Mouse (Mus musculus) monocyte, adult 5-6 weeks (primary cell): Measurements from ENCODE around the gene Hoxb5. TPM values are rescaled to one million over a fixed set of nuclear protein-coding genes. Genes with fewer than 3 reads are reported as not detected.

Experiments
- ATAC-seq: fragments of 153-309, 156-312 bp; replicated peaks from 2 replicates; pipeline ENCODE4 v1.8.0; 2017; ENCODE audit warnings: mild to moderate bottlenecking; ENCODE audit not compliant: low TSS enrichment, insufficient number of reproducible peaks, severe bottlenecking, poor library complexity, low FRiP score
- total RNA-seq: library from RNA; stranded (forward); fragments of 200-1000, 200-491, 200-594 nt; gene quantifications from 3 replicates; pipeline ENCODE4 v1.2.3, GENCODE M21; 2017

The Hoxb5 gene
- total RNA-seq, 1 experiment from 2014 or later, result not detected

DNA sequence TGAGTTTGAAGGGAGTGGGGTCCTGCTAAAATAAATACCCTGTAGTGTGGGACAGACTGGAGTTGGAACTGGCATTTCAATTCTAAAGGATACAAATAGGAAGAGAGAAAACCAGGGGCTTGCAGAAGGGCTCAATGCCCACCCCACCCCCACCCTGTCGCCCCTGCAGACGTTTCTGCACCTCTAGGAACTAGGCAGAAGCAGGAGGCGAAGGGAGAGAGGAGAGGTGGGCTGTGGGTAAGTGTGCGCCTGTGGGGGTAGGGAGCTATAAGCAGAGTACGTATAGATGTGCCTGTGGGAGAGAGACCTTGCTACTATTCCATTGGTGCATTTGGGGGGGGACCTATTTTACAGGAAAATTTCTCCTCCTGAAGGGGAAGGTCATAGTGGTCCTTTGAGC, 24.6 kb downstream of the Hoxb5 start:
- ATAC-seq, result no peak

DNA sequence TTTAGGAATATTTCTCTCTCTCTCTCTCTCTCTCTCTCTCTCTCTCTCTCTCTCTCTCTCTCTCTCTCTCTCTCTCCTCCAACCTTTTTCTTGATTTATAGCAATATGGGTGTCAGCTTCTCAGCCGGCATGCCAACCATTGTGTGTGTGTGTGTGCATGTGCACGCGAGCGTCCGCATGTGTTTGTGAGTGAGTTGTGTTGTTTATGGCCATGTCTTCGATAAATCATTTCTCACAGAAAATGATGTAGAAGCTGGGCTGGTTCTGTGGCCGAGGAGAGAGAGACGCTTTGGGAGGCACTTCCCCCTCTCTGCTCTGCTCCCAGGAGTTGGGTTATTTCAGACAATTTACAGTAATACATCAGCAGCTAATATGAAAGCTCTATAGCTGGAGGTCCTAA, 25.5 kb downstream of the Hoxb5 start:
- ATAC-seq, result no peak

DNA sequence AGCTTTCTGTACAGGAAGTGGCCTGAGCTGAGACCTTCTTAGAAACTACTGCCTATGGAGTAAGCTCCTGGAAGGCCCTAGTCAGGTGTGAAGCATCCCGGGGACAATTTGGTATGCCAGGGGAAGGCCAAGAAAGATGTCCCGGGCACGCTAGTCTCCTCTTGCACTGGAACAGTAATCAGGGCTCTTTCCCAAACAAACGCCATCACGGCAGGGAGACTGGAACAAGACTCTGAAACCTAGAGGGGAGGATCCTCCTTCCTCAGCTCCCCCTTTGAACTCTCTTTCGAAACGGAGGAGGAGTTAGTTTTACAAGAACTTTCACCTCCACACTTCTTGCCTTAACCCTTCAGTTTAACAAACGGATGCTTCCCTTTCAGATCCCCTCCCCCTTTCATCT, 29.0 kb downstream of the Hoxb5 start:
- no peak for ATAC-seq

DNA sequence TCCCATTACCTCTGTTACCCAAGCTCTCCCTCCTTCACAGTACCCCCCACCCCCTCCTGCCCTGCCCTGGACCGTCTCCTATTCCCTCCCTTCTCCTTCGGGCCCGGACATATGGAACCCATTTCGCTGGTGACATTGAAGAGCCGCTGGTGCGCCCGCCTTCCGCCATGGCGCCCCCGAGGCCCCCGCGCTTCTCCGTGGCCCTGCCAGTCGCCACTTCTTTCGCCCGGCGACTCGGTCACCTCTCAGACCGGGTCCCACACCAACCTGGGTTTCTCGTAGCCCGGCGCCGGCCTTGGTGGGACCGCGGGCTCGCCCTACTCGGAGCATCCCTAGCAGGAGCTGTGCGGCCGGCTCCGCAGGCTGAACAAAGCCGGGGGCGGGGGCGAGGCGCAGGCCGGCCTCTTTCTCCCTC, 29.5 kb downstream of the Hoxb5 start:
- ATAC-seq, result no peak

DNA sequence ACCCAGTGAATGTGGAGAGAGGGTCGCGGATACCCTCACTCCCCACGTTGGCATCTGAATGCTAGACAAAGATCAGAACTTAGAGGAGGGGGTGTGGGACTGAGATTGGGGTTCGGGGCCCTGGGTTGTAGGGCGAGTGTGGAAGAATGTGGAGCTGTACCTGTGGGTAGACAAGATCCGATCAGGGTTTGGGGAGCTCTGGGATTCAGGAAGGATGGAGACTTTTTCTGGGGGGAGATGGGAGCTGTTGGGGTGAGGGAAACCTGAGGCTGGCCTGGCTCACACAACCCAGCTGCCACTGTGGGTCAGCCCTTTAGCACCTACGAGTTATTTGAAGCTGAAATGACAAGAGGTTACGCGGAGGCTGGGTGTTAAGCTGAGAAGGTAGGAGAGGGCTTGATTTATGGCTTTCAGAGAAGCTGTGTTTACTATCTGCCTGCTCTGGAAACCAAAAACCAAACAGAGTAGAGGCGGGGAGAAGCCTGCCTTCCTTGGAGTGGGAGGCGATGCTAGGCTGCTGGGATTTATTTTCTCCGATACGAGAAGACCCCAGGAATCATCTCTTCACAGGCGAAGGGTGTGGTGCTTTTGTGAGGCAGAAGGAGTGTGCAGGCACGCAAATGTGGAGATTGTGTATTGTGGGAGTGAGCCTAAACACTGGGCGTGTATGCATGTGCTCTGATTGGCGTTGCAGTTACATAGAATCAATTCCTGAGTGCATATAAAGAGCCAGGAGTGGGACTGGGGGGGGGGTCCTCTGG, 30.3 kb downstream of the Hoxb5 start:
- no peak for ATAC-seq

DNA sequence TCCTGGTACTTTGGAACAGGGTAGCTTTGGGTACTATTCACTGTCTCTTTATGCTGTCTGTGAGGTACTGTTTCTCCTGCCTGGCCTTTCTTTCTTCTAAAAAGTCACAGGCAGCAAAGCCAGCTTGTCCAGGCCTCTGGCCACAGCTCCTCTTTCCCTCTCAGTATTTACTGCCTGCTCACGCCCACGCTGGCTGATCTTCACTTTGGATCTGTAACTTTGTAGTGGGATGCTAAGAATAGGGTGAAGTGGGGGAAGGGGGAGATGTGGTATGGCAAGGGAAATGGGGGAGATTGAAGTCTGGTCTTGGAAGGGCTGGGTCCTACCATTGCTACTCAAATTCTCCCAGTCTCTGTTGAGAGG, 30.8 kb downstream of the Hoxb5 start:
- no peak for ATAC-seq

DNA sequence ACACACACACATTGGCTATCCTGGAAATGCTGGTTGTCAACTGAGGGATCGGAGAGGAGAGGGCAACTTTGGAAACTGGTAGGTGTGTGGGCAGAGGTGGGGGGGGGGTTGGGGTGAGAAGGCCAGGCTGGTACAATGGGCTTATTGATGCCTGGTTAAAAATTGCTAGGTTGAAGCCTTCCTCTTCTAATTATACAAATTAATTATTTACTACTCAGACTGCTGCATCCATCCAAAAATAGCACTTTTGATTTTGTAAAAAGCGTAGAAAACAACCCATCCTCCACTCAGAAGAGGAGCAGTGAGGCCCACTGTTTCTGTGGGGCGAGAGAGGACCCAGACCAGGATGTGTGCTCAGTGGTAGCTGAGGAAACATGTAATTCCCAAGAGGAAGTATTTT, 31.9 kb downstream of the Hoxb5 start:
- ATAC-seq, result no peak

DNA sequence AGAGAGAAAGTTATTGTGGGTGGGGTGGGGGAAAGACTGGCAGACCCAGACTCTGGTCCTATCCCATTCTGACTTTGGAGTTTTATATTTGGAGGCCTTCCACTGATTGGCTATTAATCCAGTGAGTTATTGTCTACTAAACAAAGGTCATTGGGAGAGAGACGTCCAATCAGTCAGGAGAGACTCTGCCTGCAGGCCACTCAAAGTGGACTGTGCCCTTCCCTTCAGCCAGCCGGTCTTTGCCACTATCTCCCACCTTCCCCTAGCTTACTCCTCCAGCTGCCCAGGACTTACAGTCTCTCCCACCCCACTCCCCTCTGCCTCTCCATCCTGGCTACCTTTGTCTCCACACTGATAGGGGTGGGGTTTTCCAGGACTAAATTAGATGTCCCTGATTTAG, 33.5 kb downstream of the Hoxb5 start:
- no peak for ATAC-seq

DNA sequence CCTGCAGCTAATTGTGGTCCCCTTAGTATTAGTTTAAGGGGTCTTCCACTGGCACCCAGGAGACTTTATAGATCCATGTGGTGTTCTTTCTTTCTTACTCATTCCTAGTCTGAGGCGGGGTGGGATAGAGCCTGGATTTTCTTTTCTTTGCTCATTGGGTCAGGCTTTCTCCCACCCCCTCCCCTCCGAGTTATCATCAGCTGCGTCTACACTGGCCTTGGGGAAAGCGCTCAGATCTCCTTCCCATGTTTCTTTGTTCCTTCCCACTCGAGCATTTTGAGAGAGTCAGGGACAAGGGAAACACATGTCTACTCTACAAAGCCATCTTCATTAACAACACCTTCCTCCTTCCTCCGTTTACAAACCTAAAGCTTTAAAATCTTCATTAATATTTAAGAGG, 33.9 kb downstream of the Hoxb5 start:
- no peak for ATAC-seq

DNA sequence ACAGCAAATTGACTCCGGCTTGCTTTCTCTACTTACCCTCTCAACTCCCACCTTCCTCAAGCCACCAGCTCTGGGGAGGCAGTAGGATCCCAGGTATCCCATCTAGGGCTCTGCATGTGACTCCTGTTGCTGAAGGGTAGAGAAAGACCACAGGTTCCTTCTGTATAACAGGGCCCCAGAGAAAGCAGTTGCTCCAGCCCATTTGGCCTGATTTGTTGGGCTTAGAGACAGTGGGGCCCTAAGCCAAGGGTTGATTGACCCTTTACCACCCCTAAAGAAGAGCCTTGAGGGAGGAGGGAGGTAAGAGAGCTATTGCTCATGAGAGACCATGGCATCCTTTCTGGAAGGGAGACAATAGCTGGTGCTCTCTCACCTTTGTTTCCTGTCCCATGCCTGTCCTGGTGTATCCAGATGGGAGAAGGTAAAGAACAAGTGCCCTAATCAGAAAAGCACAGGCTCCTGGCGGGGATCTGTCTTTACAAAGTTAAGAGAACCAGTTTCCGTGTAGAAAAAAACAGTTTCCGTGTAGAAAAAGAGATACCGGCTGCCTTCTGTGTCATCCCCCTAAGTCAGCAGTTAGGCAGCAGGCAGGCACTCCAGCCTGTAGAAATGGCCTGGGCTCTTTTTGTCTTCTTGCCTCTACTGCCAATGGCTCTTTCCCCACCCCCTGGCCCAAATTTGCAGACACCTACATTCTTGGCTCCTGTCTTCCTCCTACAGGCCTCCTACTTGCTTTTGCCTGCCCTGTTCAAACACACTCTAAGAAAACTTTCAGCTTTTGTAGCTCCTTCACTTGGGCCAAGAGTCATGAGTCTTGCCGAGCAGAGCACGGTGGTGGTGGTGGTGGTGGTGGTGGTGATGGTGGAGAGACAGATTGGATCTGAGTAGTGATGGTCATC, 36.1 kb downstream of the Hoxb5 start:
- no peak for ATAC-seq

DNA sequence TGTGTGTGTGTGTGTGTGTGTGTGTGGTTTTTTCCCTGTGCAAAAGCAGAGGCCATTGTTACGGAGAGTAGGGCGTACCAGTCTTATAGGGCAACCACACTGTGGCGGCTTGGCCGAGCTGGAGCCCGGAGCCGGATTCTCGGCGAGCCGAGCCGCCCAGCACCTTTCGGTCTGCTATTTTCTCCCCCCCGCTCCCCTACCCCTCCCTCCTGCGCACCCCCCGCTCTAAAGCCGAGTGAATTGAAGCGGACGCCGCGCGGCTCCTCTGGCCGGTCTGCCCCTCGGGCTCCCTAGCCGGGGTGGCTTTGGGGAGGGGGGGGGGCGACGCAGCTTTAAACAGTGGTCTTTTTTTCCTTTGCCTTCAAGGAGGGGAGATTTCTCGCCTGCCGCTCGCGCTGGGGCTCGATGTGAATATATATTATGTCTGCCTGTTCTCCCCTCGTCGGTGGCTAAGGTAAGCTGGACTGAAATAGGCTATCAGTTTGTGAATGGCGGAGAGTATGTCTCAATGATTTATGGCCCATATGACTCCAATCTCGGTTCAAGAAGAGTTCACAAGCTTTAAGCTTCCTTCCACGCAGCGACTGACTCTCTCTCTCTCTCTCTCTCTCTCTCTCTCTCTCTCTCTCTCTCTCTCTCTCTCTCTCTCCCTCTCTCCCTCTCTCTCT, 37.7 kb downstream of the Hoxb5 start:
- no peak for ATAC-seq

DNA sequence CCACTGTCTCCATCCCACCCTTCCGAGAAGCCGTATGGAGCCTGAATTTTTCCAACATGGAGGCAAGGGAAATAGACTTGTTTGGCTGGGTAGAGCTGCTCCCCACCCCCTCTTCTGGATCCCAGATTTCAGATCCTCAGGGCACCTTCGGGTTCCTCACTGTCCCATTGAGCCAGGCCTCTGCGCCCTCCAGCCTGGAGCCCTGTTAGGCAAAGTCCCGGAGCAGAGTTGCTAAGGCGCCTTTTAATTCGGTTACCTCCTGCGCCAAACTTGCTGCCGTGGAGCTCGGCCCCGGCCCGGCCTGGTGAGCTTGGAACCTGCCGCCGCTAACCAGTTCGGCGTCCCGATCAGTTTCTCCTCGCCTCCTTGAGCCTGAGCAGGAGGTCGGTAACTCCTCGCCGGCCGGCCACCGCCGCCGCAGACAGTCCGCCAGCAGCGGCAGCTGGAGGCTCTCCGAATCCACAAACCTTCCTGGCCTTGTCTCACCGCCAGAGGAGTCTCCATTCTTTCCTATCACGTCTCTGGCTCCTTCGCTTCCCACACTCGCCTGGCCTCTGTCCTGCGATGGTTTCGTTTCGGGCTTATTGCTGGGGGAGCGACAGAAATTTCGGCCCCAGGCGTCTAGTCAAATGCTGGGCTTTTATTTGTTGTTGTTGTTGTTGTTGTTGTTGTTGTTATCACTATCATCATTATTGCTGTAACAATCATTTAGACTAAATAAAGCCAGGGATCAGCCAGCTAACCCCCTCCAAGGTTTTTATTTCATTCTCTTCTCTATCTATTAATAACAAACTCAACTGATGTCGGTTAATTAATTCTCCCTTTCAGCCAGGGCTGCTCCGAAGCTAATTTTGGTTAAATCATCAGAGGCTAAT, 38.8 kb downstream of the Hoxb5 start:
- no peak for ATAC-seq

DNA sequence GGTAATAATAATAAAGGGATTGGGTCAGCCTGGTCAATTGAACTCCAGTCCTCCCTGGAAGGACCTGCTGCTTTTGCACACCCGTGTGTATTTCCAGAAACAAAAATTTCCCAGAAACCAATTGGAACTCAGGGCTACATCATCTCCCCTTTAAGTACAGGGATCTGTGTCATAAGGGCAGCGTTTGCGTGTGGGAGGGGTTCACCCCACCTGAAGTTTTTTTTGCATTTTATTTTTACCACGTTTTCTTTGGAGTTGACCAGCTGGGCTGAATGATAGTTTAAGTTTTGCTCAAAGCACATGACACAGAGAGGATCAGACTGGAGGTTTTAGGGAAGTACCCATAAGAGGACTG, 39.4 kb downstream of the Hoxb5 start:
- ATAC-seq, result no peak

DNA sequence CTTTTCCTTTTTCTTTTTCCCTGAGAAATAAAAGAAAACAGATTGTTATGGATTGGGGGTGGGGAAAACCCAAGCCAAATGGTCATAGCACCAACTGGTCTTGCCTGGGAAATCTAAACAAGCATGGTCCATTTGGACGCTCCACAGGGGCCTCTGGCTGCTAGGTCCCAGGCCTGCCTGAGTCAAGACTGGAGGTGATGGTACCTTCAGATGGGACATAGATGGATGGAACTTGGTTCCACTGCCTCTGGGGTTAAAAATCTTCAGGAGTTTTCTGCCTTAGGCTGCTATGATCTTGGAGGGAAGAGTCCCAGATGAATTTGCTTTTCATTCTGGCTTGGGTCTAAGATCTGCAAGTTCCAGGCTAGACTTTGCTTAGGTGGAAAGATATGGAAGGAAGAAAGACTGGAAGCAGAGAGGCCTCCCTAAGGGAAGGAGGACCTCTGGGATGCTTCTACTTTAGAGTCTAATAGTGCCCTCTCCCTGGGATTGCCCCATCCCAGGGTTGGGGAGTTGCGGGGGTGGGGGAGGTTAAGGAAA, 40.1 kb downstream of the Hoxb5 start:
- no peak for ATAC-seq

DNA sequence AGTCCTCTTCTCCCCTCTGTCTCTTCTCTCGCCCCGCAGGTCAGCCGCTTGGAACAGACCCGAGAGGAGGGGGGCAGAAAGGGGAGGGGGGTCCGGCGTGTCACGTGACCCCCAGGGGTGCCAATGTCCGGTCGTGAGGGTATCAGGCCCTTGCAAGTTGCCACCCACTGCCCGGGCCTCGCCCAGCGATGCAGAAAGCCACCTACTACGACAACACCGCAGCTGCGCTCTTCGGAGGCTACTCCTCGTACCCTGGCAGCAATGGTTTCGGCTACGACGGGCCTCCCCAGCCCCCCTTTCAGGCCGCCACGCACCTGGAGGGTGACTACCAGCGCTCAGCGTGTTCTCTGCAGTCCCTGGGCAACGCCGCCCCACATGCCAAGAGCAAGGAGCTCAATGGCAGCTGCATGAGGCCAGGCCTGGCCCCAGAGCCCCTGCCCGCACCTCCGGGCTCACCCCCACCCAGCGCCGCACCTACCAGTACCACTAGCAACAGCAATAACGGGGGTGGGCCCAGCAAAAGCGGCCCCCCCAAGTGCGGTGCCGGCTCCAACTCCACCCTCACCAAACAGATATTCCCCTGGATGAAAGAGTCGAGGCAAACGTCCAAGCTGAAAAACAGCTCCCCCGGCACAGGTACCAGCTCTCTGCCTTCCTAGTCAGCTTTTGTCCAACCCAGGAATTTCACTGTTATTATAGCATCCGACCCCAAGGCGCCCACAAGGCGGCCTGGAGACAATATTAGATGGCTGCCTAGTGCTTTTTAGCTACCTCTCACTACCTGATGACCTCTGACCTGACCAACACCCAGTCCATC, 41.1 kb downstream of the Hoxb5 start:
- no peak for ATAC-seq

DNA sequence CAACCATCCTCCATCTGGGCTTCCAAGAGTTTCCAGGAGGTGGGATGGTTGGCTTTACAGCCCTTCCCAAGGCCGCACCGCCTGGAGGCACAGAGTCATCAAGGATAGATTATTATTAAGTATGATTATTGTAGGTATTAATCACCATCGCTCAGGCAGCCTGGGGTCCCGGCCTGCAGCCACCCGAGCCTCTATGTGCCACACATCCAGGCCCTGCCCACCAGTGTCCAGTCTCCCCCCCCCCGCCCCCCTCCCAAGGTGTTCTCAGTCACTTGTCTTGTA, 41.7 kb downstream of the Hoxb5 start:
- ATAC-seq, result no peak

DNA sequence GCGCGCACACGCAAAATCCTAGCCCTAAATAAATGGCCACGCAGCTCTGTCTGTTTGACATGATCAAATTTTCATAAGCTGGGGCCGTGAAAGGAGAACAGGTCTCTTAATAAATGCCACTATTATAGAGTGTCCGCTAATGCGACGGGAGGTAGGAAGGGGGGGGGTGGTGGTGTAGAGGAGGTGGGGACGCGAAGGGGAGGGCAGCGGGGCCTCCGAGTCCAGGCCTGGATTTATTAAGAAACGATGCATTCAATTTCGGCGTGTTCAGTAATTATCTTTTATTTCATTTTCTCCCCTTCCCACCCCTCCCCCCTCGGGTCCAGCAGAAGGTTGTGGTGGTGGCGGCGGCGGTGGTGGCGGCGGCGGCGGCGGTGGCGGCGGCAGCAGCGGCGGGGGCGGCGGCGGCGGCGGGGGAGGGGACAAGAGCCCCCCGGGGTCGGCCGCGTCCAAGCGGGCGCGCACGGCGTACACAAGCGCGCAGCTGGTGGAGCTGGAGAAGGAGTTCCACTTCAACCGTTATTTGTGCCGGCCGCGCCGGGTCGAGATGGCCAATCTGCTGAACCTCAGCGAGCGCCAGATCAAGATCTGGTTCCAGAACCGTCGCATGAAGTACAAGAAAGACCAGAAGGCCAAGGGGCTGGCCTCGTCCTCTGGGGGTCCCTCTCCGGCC, 42.2 kb downstream of the Hoxb5 start:
- no peak for ATAC-seq
